Mouse (Mus musculus): ENCODE measurements around the gene Tmem176b.
"Not testable (repeated sequence)": the region's sequence is repeated elsewhere in the genome, so short reads cannot be mapped to it uniquely, and the experiment has no call there.

Tmem176b gene

GRCm38 (mm10) chr6:48840371-48840969 is 826 bp downstream of the Tmem176b start, which contains the start of gene Tmem176a:
Tmem176a (plus strand) TSS chr6:48840919.
- DNase-seq, result peak; percentile 24

- no peak for DNase-seq
Observed at GRCm38 (mm10) chr6:48838321-48839080, 2.8 kb downstream of the Tmem176b start.

- no peak for DNase-seq
Observed at GRCm38 (mm10) chr6:48837516-48837915, 3.8 kb downstream of the Tmem176b start.

- no peak for DNase-seq
Observed at GRCm38 (mm10) chr6:48836146-48836545, 5.2 kb downstream of the Tmem176b start.

GRCm38 (mm10) chr6:48835241-48835640 is 6.1 kb downstream of the Tmem176b start:
- no peak for DNase-seq

GRCm38 (mm10) chr6:48833515-48833914 is 7.8 kb downstream of the Tmem176b start:
- no peak for DNase-seq

- no peak for DNase-seq
Observed at GRCm38 (mm10) chr6:48832426-48832825, 8.9 kb downstream of the Tmem176b start.

GRCm38 (mm10) chr6:48831141-48831540 is 10.2 kb downstream of the Tmem176b start:
- no peak for DNase-seq

GRCm38 (mm10) chr6:48830241-48830640 is 11.1 kb downstream of the Tmem176b start:
- DNase-seq, result no peak

GRCm38 (mm10) chr6:48829651-48830050 is 11.6 kb downstream of the Tmem176b start:
- DNase-seq, result no peak

- DNase-seq, result no peak
Observed at GRCm38 (mm10) chr6:48828976-48829375, 12.3 kb downstream of the Tmem176b start.

GRCm38 (mm10) chr6:48825016-48825415 is 16.3 kb downstream of the Tmem176b start:
- DNase-seq, result peak; percentile 25

GRCm38 (mm10) chr6:48821991-48822785 is 19.1 kb downstream of the Tmem176b start:
- DNase-seq, result not testable (repeated sequence)

- DNase-seq, result peak; percentile 73
Observed at GRCm38 (mm10) chr6:48817815-48818214, 23.5 kb downstream of the Tmem176b start.

GRCm38 (mm10) chr6:48815013-48815412 is 26.3 kb downstream of the Tmem176b start:
- DNase-seq, result no peak

- DNase-seq, result no peak
Observed at GRCm38 (mm10) chr6:48809494-48810219, 31.6 kb downstream of the Tmem176b start.

- DNase-seq, result no peak
Observed at GRCm38 (mm10) chr6:48806746-48807145, 34.5 kb downstream of the Tmem176b start.

GRCm38 (mm10) chr6:48804346-48804745 is 37.0 kb downstream of the Tmem176b start:
- DNase-seq, result no peak

GRCm38 (mm10) chr6:48803406-48804051 is 37.8 kb downstream of the Tmem176b start:
- DNase-seq, result no peak

GRCm38 (mm10) chr6:48801897-48802296 is 39.4 kb downstream of the Tmem176b start:
- no peak for DNase-seq

- no peak for DNase-seq
Observed at GRCm38 (mm10) chr6:48787867-48788266, 53.4 kb downstream of the Tmem176b start.

GRCm38 (mm10) chr6:48785601-48786000 is 55.7 kb downstream of the Tmem176b start:
- DNase-seq, result no peak

Data from liver (tissue).